Mouse (Mus musculus): Measurements from ENCODE around the gene Drd4. TPM values are rescaled to one million over a fixed set of nuclear protein-coding genes. Genes with fewer than 3 reads are reported as not detected.
"Not testable (repeated sequence)": the region's sequence is repeated elsewhere in the genome, so short reads cannot be mapped to it uniquely, and the experiment has no call there.

Drd4 gene
- total RNA-seq (2014; fragmentation: Nextera tagmentation), result not detected in 2 replicates
- total RNA-seq (2017), result 0.38 TPM in 1 of 2 replicates, not detected in the other
- not detected in 2 replicates for polyA plus RNA-seq (2012)

DNA sequence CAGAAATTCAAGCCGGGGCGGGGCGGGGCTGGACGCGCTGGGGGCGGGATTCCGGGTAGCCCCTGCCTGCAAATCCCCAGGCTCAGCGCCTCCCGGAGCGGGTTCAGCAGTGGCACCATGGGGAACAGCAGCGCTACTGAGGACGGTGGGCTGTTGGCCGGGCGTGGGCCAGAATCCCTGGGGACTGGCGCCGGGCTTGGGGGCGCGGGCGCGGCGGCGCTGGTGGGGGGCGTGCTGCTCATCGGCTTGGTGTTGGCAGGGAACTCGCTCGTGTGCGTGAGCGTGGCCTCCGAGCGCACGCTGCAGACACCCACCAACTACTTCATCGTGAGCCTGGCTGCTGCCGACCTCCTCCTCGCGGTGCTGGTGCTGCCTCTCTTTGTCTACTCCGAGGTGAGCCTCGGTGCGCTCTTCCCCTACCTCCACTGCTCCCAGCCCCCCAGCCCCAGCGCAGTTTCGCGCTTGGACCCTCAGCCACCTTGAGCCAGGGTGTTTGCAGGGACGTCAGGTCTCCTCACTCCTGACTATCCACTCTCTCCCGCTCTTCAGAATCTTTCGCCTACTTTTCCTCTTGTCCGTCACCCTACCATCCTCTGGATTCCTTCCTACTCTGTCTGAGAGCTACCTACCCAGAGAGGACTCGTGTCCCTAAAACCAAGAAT is at the start of gene Drd4:
Gene Drd4, plus strand, starts transcription at position 86 of the 662 bp plus-strand sequence.
- TF ChIP-seq POLR2AphosphoS5 (IDR thresholded peaks at IDR 0.05; ENCODE audit: insufficient replicate concordance, low read depth, low read length), result no peak
- Histone ChIP-seq H3K27me3 (ENCODE audit: insufficient read depth, low read length) (peaks cover 39% of the 10 kb centered on the region), H3K36me3 (replicated peaks) (peaks cover 5% of the 10 kb centered on the region), H3K4me3 (ENCODE audit: low read depth, low read length) (no peak within 1 kb of the TSS), H3K4me1 (ENCODE audit: insufficient read depth, low read depth, low read length) (peaks cover 6% of the 10 kb centered on the region; the same call in 1 of the 2 replicates), H3K9me3 (replicated peaks) (no peaks in the 10 kb centered on the region)
- DNase-seq (ENCODE audit: low spot score), result no peak
- no peak for ATAC-seq (ENCODE audit: extremely low read depth, insufficient number of reproducible peaks, low FRiP score, poor library complexity, severe bottlenecking)

DNA sequence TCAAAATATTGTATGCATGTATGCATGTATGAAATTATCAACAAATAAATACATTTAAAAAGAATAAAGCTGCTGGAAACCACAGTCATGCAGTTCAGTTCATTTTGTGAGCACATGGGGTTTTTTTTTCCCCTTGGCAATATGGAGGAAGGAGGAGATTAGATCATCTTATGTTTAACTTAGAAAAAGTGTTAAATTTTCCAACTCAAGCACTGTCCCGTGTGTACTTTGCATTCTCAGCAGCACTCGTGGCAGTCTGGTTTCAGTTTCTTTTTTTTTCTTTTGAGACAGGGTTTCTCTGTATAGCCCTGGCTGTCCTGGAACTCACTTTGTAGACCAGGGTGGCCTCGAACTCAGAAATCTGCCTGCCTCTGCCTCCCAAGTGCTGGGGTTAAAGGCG is 41.3 kb upstream of the Drd4 start:
- H3K4me3 ChIP-seq (ENCODE audit: low read depth, low read length); H3K27me3 ChIP-seq (ENCODE audit: insufficient read depth, low read length); DNase-seq (ENCODE audit: low spot score); ATAC-seq (ENCODE audit: extremely low read depth, insufficient number of reproducible peaks, low FRiP score, poor library complexity, severe bottlenecking); H3K9me3 ChIP-seq (replicated peaks); H3K4me1 ChIP-seq (ENCODE audit: insufficient read depth, low read depth, low read length): not testable (repeated sequence)
- peaks cover 96% of the 10 kb centered on the region for H3K36me3 ChIP-seq (replicated peaks)

DNA sequence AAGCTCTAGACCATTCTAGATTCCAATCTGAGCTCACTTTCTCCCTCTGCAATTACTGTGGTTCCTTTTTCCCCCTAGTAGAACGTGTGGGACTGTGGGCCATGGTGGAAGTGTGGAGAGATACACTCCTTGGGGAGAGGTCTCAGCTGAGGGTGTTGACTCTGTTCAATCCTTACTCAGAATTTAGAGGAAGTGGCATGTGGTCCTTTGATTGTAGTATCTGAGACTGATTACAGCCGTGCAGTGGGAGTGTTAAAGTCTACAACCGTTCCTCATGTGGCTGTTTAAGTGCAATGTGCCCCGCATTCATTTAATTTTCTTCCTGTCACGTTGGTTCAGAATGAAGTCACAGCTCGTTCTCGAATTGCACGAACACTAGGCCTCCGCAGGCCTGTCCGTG is 35.6 kb upstream of the Drd4 start:
- Histone ChIP-seq H3K4me1 (ENCODE audit: insufficient read depth, low read depth, low read length) (no peaks in the 10 kb centered on the region), H3K36me3 (replicated peaks) (peaks cover 96% of the 10 kb centered on the region), H3K9me3 (replicated peaks) (no peaks in the 10 kb centered on the region), H3K27me3 (ENCODE audit: insufficient read depth, low read length) (no peaks in the 10 kb centered on the region), H3K4me3 (ENCODE audit: low read depth, low read length) (no peak overlapping the region)
- DNase-seq (ENCODE audit: low spot score) (no peak), ATAC-seq (ENCODE audit: extremely low read depth, insufficient number of reproducible peaks, low FRiP score, poor library complexity, severe bottlenecking) (no peak)
- TF ChIP-seq TAL1 (conservative IDR thresholded peaks at IDR 0.05; ENCODE audit: low read depth, low read length) (no peak), GATA2 (IDR thresholded peaks at IDR 0.05; ENCODE audit: borderline replicate concordance, low read depth, low read length) (no peak), CTCF (IDR thresholded peaks at IDR 0.05; ENCODE audit: low read depth, low read length) (no peak), POLR2AphosphoS5 (IDR thresholded peaks at IDR 0.05; ENCODE audit: insufficient replicate concordance, low read depth, low read length) (no peak), GATA1 (IDR thresholded peaks at IDR 0.05; ENCODE audit: borderline replicate concordance, low read length) (no peak)

DNA sequence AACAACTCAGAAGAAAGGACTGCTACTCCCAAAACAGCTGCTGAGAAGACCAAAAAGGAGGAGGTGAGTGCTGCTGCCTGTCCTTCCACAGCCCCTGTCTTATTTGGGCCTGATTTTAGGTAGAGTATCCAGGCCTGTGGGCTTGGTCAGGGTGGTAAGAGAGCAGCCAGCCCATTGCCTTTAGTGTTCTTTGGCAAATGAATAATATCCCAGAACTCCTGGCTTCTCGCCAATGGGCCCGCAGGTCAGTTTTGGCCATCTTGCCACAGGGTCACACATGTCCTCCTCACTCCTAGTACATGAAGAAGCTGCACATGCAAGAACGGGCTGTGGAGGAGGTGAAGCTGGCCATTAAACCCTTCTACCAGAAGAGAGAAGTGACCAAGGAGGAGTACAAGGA is 30.3 kb upstream of the Drd4 start:
- Histone ChIP-seq H3K27me3 (ENCODE audit: insufficient read depth, low read length) (no peaks in the 10 kb centered on the region), H3K4me3 (ENCODE audit: low read depth, low read length) (no peak overlapping the region), H3K4me1 (ENCODE audit: insufficient read depth, low read depth, low read length) (peaks cover 40% of the 10 kb centered on the region), H3K36me3 (replicated peaks) (peaks cover 91% of the 10 kb centered on the region), H3K9me3 (replicated peaks) (no peaks in the 10 kb centered on the region)
- ATAC-seq (ENCODE audit: extremely low read depth, insufficient number of reproducible peaks, low FRiP score, poor library complexity, severe bottlenecking) (no peak), DNase-seq (ENCODE audit: low spot score) (no peak)
- TF ChIP-seq POLR2AphosphoS5 (IDR thresholded peaks at IDR 0.05; ENCODE audit: insufficient replicate concordance, low read depth, low read length) (no peak), TAL1 (conservative IDR thresholded peaks at IDR 0.05; ENCODE audit: low read depth, low read length) (no peak), GATA1 (IDR thresholded peaks at IDR 0.05; ENCODE audit: borderline replicate concordance, low read length) (no peak), CTCF (IDR thresholded peaks at IDR 0.05; ENCODE audit: low read depth, low read length) (no peak), GATA2 (IDR thresholded peaks at IDR 0.05; ENCODE audit: borderline replicate concordance, low read depth, low read length) (no peak)

DNA sequence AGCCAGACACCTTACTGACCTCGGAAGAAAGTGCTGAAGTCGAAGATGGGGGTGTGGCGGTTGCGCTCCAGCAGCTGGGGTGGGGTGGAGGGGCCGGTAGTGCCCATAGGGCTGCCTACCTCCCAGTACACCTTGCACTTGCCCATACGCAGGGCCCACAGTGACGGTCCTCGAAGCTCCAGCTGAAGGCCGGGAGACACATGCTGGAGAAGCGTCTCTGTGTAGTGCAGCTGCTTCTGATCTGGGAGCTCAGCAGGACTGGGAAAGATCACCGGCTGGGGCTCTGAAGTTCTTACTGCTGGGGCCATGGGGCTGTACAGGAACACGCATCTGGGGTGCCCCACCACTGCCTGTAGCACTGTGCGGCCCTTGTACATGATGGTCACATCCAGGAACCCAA is 28.2 kb upstream of the Drd4 start:
- peaks cover 42% of the 10 kb centered on the region for H3K4me1 ChIP-seq (ENCODE audit: insufficient read depth, low read depth, low read length)
- H3K4me3 ChIP-seq (ENCODE audit: low read depth, low read length), result no peak overlapping the region
- TF ChIP-seq TAL1 (conservative IDR thresholded peaks at IDR 0.05; ENCODE audit: low read depth, low read length) (no peak), POLR2AphosphoS5 (IDR thresholded peaks at IDR 0.05; ENCODE audit: insufficient replicate concordance, low read depth, low read length) (no peak), CTCF (IDR thresholded peaks at IDR 0.05; ENCODE audit: low read depth, low read length) (no peak), GATA1 (IDR thresholded peaks at IDR 0.05; ENCODE audit: borderline replicate concordance, low read length) (no peak), GATA2 (IDR thresholded peaks at IDR 0.05; ENCODE audit: borderline replicate concordance, low read depth, low read length) (no peak)
- H3K27me3 ChIP-seq (ENCODE audit: insufficient read depth, low read length), result peaks cover under 1% of the 10 kb centered on the region; the same call in 1 of the 2 replicates
- H3K9me3 ChIP-seq (replicated peaks), result no peaks in the 10 kb centered on the region
- ATAC-seq (ENCODE audit: extremely low read depth, insufficient number of reproducible peaks, low FRiP score, poor library complexity, severe bottlenecking) (no peak), DNase-seq (ENCODE audit: low spot score) (no peak)
- H3K36me3 ChIP-seq (replicated peaks), result peaks cover 69% of the 10 kb centered on the region

DNA sequence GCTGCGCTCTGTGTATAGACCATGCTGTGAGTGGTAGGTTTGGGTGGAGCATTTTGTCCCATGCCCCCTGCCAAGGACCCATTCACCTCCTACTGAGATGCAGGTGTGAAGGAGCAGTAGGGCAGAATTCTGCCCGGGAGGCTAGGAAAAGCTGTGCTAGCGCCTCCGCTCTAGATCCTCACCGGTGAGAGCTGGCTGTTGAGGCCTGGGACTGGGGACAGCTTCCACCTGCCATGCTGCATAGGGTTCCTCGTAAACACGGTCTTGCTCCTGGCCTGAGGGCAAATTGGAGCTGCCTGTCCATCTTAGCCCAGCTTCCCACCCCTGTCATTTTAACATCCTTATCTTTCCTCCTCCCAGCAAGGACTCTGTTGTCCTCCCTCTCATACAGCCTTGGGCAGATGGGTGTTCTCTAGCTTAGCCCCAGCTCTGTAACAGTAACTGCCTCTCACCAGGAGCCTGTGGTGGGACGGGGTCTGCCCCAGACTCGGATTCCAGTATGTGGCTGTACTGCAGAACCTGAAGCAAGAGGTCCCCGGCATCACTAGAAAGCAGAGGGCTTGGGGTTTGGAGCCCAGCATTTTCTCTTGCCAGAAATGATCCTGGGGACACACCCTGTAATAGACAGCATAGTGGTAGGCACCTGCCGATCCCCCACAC is 27.6 kb upstream of the Drd4 start:
- DNase-seq (ENCODE audit: low spot score) (no peak), ATAC-seq (ENCODE audit: extremely low read depth, insufficient number of reproducible peaks, low FRiP score, poor library complexity, severe bottlenecking) (no peak)
- Histone ChIP-seq H3K36me3 (replicated peaks) (peaks cover 64% of the 10 kb centered on the region), H3K4me1 (ENCODE audit: insufficient read depth, low read depth, low read length) (peaks cover 42% of the 10 kb centered on the region), H3K27me3 (ENCODE audit: insufficient read depth, low read length) (peaks cover 6% of the 10 kb centered on the region; the same call in 1 of the 2 replicates), H3K4me3 (ENCODE audit: low read depth, low read length) (no peak overlapping the region), H3K9me3 (replicated peaks) (no peaks in the 10 kb centered on the region)
- no peak for TF ChIP-seq TAL1 (conservative IDR thresholded peaks at IDR 0.05; ENCODE audit: low read depth, low read length)

Data from G1E (cell line).